Mouse (Mus musculus) megakaryocyte-erythroid progenitor cell, adult 5-6 weeks (primary cell): ENCODE data around the gene Rassf2. TPM values are rescaled to one million over a fixed set of nuclear protein-coding genes. Genes with fewer than 3 reads are reported as not detected.

Experiments used
- ATAC-seq: replicated peaks from 2 replicates; pipeline ENCODE4 v1.8.0; 2016; ENCODE audit warnings: mild to moderate bottlenecking, inconsistent platforms; ENCODE audit not compliant: severe bottlenecking, poor library complexity, low FRiP score, low TSS enrichment
- total RNA-seq, 2 experiments: library from RNA; stranded (forward) in 1 of 2; stranded (reverse) in 1 of 2; fragments of 200-1000, 215-1000 nt in 1 of 2; fragments of >200 nt in 1 of 2; fragmentation: Nextera tagmentation in 1 of 2; gene quantifications; 2 replicates each; pipeline ENCODE4 v1.2.3; 2014 to 2017

Gene Rassf2
- total RNA-seq, 2 experiments from 2014 or later = 2.3 to 4.3 TPM

DNA sequence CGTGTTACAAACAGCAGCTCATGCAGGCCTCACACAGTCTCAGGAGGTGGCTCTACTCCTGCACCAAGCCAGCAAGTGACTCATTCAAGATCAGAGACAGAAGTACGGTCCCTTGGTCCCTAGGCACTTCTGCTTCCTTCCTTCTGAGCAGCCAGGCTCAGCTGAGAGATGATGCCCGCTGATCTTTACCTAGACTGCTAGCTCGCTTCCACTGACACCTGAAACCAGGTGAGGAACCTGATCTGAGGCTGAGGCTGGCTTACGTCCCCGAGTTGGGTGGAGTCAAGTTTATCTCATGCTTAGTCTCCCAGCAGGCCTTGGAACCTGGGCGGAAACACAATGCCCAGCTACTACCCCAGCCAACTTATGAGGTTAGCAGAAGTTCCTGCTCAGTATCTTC, 9.8 kb upstream of the Rassf2 start:
- peak; percentile 56 for ATAC-seq

GRCm38 (mm10) chr2:132036326-132036725, 6.3 kb upstream of the Rassf2 start:
- ATAC-seq = no peak

DNA sequence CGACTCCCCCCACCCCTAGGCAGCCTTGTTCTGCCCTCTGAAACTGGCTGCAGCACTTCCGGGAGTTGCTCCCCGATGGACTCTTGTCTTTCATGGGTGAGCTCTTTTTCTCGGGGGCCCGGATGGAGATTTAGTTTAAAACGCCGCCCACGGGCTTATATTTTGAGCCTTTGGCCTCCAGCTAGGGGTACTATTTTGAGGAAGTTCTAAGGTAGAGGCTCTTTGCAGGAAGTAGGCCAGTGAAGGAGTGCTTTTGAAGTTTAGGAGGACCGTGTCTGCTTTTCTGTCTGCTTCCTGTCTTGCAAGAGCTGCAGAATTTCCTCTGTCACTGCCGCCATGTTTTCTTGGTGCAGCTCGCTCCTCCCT, 5.4 kb upstream of the Rassf2 start:
- ATAC-seq = no peak

- ATAC-seq = peak; percentile 69
Observed at GRCm38 (mm10) chr2:132034590-132035469, 4.8 kb upstream of the Rassf2 start.

- ATAC-seq = no peak
Observed at GRCm38 (mm10) chr2:132031364-132032095, 1.5 kb upstream of the Rassf2 start.

DNA sequence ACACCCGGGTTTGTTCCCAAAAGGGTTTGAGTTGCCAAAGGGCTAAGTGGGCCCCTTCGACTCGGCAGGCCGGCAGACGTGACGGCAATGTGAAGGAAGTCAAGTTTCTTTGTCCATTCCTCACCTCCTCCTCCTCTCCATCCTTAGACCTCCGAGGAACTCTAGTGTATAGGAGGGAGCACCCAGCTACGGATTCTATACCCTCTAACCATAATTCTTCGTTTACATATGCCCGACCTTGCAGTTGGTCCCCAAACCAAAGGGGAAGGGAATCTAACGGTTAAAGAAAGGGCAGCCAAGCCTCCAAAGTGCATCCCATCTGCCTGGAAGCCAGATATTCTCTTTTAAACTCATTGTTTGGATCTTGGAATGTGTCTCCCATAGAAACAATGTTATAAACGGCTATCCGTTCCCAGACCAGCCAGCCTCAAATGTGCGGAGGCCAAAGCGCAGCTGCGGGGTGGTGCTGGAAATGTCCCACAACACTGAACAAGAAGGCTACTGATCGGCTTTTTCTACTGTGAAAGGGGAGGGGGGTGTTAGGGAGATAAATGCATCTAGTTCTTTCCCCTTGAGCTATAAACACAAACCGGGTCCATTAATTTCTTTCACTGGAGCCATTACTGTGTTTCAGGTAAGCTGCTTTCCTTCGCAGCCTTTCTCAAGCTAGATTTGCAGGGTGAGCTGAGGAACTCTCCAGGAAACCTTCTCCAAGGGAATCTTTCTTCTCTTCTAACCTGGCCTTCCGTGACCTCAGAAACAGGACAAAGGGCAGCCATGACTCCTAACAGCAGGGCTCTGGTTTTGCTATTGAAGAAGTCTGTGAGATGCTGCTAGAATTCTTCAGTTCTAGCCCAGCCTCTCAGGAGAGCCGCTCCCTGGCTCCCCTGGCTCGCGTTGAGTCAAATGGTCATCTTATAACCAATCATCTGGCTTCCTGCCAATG, 633 bp upstream of the Rassf2 start:
- ATAC-seq = no peak

- ATAC-seq = peak; percentile 42
Observed at GRCm38 (mm10) chr2:132028894-132029605, 1.0 kb downstream of the Rassf2 start.

DNA sequence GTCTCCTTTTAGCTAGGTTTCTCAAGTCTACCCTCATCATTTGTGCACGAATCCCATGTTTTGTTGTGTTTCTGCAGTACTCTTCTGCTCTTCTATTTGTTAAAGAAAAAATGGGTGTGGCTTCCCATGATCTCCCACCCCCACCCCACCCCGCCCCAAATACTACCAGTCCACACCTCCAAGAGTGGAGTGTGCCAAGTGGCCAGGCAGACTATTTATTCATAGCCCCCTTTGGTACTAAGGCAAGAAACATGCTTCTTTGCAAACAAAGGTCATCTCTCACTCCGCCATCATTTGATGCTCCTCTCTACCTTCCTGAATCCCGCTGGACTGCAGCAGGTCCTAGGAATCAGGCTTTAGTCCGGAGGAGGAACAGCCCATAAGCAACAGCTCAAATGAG, 2.0 kb downstream of the Rassf2 start:
- ATAC-seq = no peak

DNA sequence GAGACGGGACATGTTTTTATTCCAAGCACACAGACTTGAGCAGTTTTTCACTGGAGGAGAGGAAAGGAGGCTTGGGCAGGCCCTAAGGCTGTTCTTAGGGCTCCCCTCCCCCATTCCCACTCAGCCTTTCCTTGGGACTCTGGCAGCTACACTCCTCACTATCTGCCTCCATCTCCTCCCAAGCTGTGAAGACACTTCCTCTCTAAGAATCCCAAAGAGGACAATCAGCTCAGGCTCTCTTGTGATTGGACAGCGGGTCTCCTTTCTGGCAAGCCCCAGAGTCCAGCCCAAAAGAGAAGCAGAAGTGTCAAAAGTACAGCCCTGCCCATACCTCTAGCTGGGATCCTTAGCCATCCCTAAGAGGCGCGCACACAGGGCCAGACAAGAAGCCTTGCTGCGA, 2.7 kb downstream of the Rassf2 start:
- ATAC-seq = no peak

DNA sequence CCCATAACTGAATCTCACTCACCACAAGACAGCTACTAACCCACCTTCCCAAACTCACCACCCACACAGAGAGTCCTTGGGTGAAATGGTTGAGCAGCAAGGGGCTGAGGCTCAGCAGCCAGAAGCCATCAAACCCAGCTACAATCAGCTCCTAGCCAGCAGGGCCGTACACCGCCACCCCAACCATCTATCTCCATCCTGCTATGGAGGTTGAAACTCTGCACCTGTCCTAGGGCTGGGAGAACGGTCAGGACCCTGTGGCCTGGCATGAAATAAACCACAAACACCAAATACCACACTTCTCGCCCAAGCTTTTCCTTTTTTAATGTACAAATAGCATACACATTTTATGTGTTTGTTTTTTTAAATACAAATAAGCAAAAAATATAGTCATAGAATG, 6.0 kb downstream of the Rassf2 start:
- ATAC-seq = no peak

- no peak for ATAC-seq
Observed at GRCm38 (mm10) chr2:132022621-132023020, 7.4 kb downstream of the Rassf2 start.

GRCm38 (mm10) chr2:132021616-132022015, 8.4 kb downstream of the Rassf2 start:
- ATAC-seq = no peak

DNA sequence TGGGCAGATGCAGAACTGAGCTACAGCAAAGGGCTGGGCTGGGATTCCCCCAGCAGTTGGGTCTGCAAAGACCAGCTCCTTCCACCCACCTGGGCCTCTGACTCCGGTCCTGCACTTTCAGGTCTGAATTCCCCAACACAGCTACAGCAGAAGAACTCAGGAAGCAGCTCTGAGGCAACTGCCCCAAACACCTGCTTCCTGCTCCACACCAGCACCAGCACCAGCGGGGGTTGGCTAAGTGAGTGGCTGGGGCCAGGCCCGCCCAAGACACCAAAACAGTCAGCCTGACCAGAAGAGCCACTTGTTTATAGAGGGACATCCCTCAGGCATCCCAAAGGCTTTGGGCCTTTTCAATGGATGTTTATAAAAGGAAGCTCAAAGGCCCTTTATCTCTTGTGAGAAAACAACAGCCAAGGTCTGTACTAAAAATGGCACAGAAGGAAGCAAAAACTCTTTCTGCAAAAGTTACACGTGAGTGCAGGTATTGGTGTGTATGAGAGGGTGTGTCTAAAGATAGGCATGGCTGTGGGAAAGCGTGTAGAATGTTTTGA, 9.0 kb downstream of the Rassf2 start:
- ATAC-seq = no peak

DNA sequence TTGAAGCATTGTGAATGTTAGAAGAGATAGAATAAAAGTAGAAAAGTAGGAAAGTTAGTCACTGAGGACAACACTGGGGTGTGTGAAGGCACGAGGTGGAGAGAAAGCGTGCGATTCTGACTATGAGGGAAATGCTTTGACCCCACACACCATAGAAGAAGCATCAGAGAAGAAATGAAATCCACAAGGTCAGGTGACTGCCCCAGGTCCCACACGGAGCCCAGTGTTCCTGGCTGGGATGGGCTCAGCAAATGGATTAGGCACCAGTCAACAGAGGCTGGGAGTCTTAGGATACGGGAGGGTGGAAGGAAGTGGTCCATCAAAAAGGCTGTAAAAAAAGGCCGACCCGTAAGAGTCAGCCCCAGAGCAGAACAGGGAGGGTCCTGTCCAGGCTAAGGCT, 9.6 kb downstream of the Rassf2 start:
- ATAC-seq = no peak

- ATAC-seq = no peak
Observed at GRCm38 (mm10) chr2:132019372-132019811, 10.7 kb downstream of the Rassf2 start.

- ATAC-seq = no peak
Observed at GRCm38 (mm10) chr2:132018156-132018555, 11.9 kb downstream of the Rassf2 start.

GRCm38 (mm10) chr2:132017611-132018010, 12.4 kb downstream of the Rassf2 start:
- ATAC-seq = peak; percentile 56; the same call in 1 of the 2 replicates

DNA sequence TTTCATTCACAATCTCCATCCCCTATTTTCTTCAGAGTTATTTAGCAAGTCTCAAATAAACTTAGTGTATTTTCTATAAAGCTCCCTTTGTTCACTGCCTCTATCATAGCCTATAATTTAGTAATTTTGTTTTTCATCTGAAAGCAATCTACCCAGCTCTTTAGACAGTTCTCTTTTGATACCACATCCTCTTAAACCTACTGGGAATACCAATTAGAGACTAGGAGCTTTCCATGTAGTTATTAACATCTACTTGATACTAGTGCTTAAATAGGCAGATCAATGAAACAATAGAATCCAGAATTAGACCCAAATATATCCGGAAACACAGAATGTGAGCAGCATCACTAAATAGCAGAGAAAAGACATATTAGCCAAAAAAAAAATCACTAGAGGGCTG, 14.0 kb downstream of the Rassf2 start:
- no peak for ATAC-seq

- ATAC-seq = no peak
Observed at GRCm38 (mm10) chr2:132013152-132013551, 16.9 kb downstream of the Rassf2 start.
